Mouse (Mus musculus): ENCODE data around the gene Axdnd1. TPM values are rescaled to one million over a fixed set of nuclear protein-coding genes. Genes with fewer than 3 reads are reported as not detected.
"Not testable (repeated sequence)": the region's sequence is repeated elsewhere in the genome, so short reads cannot be mapped to it uniquely, and the experiment has no call there.

The Axdnd1 gene
- total and polyA plus RNA-seq, 2 experiments from 2014 or later: not detected

DNA sequence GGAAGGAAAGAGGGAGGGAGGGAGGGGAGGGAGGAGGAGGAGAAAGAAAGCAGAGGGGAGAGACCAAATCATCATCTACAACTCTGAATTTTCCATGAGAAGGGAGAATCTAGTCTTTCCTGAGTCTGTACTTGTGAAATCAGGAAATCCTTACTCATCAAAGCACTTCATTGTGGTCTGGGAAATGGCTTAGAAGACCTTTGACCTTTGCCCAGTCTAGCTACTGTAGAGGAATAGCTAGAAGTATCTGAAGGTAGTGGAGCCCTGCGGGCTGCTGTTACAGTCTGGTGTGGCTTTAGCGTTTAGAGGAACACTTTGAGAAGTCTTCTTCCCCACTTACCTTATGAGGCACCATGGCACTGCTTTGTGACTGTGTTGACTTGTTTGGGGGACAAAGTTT is 18.5 kb downstream of the Axdnd1 start:
- H3K4me2 ChIP-seq (ENCODE audit: low read depth, low read length): no peak overlapping the region
- ATAC-seq (ENCODE audit: insufficient read depth, low read depth) (no peak), DNase-seq (ENCODE audit: low spot score) (no peak)
- no peaks in the 10 kb centered on the region; the same call in 1 of the 2 replicates for H3K9me3 ChIP-seq (replicated peaks; ENCODE audit: control insufficient read depth, low read length)
- H3K36me3 ChIP-seq (replicated peaks; ENCODE audit: control insufficient read depth, insufficient read depth, low read length): no peaks in the 10 kb centered on the region
- H3K27me3 ChIP-seq (ENCODE audit: control insufficient read depth, insufficient read depth, low read length): no peaks in the 10 kb centered on the region
- no peak overlapping the region for H3K4me3 ChIP-seq (ENCODE audit: low read depth, low read length)
- H3K27ac ChIP-seq (ENCODE audit: low read depth): no peak overlapping the region
- no peaks in the 10 kb centered on the region for H3K4me1 ChIP-seq (ENCODE audit: control insufficient read depth, insufficient read depth)
- H3K9ac ChIP-seq (replicated peaks; ENCODE audit: low read depth, low read length): no peak overlapping the region
- 43% methylated on average over 2 of the region's 2 CpGs for WGBS
- no peak for TF ChIP-seq CTCF (IDR thresholded peaks at IDR 0.05; ENCODE audit: low read depth)
- no peak for TF ChIP-seq EP300 (IDR thresholded peaks at IDR 0.05; ENCODE audit: low read depth)

DNA sequence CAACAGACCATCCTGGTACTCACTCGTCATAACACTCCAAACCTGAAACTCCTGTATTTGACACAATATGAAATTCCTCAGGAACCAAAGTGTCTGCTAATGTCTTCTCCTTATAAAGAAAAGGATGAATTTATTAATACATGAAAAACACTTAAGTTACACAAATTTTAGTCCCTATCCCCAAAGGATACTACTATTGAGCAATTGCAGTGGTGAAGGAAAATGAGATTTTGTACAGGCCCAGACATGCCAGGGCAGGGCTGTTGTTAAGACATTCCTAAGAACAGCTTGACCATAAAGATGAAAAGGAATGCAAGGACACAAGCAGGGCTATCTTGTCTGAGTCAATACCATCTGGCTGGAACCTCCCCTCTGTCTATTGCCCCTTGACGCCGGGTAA is 20.8 kb downstream of the Axdnd1 start:
- H3K4me1 ChIP-seq (ENCODE audit: control insufficient read depth, insufficient read depth); DNase-seq (ENCODE audit: low spot score); H3K27ac ChIP-seq (ENCODE audit: low read depth); ATAC-seq (ENCODE audit: insufficient read depth, low read depth); H3K36me3 ChIP-seq (replicated peaks; ENCODE audit: control insufficient read depth, insufficient read depth, low read length); H3K4me2 ChIP-seq (ENCODE audit: low read depth, low read length); H3K9ac ChIP-seq (replicated peaks; ENCODE audit: low read depth, low read length); H3K27me3 ChIP-seq (ENCODE audit: control insufficient read depth, insufficient read depth, low read length); H3K4me3 ChIP-seq (ENCODE audit: low read depth, low read length); H3K9me3 ChIP-seq (replicated peaks; ENCODE audit: control insufficient read depth, low read length): not testable (repeated sequence)
- WGBS: 60% methylated on average over 3 of the region's 3 CpGs

DNA sequence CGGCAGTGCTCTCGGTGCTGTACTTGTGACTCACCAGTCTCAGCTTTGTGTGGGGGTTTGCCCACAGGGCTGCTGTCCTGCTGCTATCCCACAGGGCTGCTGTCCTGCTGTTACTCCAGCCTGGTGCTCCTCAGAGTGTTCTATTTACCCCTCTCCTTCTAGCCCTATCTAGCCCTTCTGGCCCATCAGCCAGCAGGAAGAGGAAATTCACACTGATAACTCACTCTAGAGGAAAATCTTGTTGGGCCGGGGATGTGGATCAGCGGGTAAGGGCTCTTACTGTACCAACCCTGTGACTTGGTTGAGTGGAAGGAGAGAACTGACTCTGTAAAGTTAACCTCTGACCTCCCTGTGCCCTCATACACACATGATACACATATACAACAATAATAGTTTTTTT is 27.8 kb downstream of the Axdnd1 start:
- no peak for TF ChIP-seq CTCF (IDR thresholded peaks at IDR 0.05; ENCODE audit: low read depth)
- TF ChIP-seq EP300 (IDR thresholded peaks at IDR 0.05; ENCODE audit: low read depth): no peak

DNA sequence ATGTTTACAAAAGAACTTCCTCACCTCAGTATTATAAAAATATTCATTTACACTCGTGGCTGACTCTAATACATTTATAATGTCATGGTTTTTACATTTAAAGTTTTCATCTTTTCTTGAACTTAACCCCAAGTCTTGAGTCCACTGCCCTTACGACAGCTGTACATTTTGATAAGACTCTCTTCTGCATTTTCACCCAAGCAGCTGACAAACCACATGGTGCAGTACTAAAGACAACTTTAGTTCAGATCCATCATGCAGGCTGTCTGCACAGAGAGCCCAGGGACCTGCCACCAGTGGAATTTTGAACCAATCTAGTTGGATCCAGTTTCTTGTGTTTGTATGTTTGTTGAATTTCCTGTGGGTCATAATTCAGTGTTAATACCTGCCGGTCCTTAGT is 34.1 kb downstream of the Axdnd1 start:
- DNase-seq (ENCODE audit: low spot score): no peak
- Histone ChIP-seq H3K4me3 (ENCODE audit: low read depth, low read length) (no peak overlapping the region), H3K4me1 (ENCODE audit: control insufficient read depth, insufficient read depth) (no peaks in the 10 kb centered on the region), H3K9me3 (replicated peaks; ENCODE audit: control insufficient read depth, low read length) (no peaks in the 10 kb centered on the region), H3K27ac (ENCODE audit: low read depth) (no peak overlapping the region), H3K4me2 (ENCODE audit: low read depth, low read length) (no peak overlapping the region), H3K9ac (replicated peaks; ENCODE audit: low read depth, low read length) (no peak overlapping the region), H3K36me3 (replicated peaks; ENCODE audit: control insufficient read depth, insufficient read depth, low read length) (no peaks in the 10 kb centered on the region), H3K27me3 (ENCODE audit: control insufficient read depth, insufficient read depth, low read length) (no peaks in the 10 kb centered on the region)
- 55% methylated on average over 3 of the region's 3 CpGs for WGBS
- ATAC-seq (ENCODE audit: insufficient read depth, low read depth): no peak
- TF ChIP-seq EP300 (IDR thresholded peaks at IDR 0.05; ENCODE audit: low read depth): no peak
- TF ChIP-seq CTCF (IDR thresholded peaks at IDR 0.05; ENCODE audit: low read depth): no peak

More for the DNA sequence above, 27.8 kb downstream of the Axdnd1 start:
- Histone ChIP-seq H3K4me2 (ENCODE audit: low read depth, low read length) (no peak overlapping the region), H3K27me3 (ENCODE audit: control insufficient read depth, insufficient read depth, low read length) (no peaks in the 10 kb centered on the region), H3K4me3 (ENCODE audit: low read depth, low read length) (no peak overlapping the region), H3K9ac (replicated peaks; ENCODE audit: low read depth, low read length) (no peak overlapping the region), H3K9me3 (replicated peaks; ENCODE audit: control insufficient read depth, low read length) (no peaks in the 10 kb centered on the region), H3K36me3 (replicated peaks; ENCODE audit: control insufficient read depth, insufficient read depth, low read length) (no peaks in the 10 kb centered on the region), H3K4me1 (ENCODE audit: control insufficient read depth, insufficient read depth) (no peaks in the 10 kb centered on the region), H3K27ac (ENCODE audit: low read depth) (no peak overlapping the region)
- no peak for ATAC-seq (ENCODE audit: insufficient read depth, low read depth)
- WGBS: 52% methylated on average over 4 of the region's 4 CpGs
- DNase-seq (ENCODE audit: low spot score): no peak

DNA sequence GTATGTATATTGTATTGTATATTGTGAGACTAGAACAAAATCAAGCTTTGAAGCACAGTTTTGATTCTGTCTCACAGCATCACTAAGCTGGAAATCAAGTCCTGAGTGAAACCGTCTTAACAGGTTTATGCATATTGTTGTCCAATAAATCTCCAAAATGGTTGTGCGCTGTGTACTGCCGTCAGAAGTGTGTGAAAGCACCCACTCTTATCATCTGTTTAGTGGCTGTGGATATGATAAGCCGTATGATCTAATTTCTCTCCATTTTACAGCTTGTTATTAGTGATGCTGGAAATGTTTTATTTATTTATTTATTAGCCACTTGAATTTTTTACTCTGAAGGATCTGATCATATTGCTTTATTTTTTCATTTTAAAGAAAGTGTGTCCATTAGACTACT is 34.7 kb downstream of the Axdnd1 start:
- Histone ChIP-seq H3K9ac (replicated peaks; ENCODE audit: low read depth, low read length) (no peak overlapping the region), H3K4me3 (ENCODE audit: low read depth, low read length) (no peak overlapping the region), H3K27me3 (ENCODE audit: control insufficient read depth, insufficient read depth, low read length) (no peaks in the 10 kb centered on the region), H3K27ac (ENCODE audit: low read depth) (no peak overlapping the region), H3K9me3 (replicated peaks; ENCODE audit: control insufficient read depth, low read length) (no peaks in the 10 kb centered on the region), H3K4me1 (ENCODE audit: control insufficient read depth, insufficient read depth) (no peaks in the 10 kb centered on the region), H3K4me2 (ENCODE audit: low read depth, low read length) (no peak overlapping the region), H3K36me3 (replicated peaks; ENCODE audit: control insufficient read depth, insufficient read depth, low read length) (no peaks in the 10 kb centered on the region)
- DNase-seq (ENCODE audit: low spot score) (no peak), ATAC-seq (ENCODE audit: insufficient read depth, low read depth) (no peak)
- WGBS: 76% methylated on average over 4 of the region's 4 CpGs
- no peak for TF ChIP-seq EP300 (IDR thresholded peaks at IDR 0.05; ENCODE audit: low read depth)
- no peak for TF ChIP-seq CTCF (IDR thresholded peaks at IDR 0.05; ENCODE audit: low read depth)

DNA sequence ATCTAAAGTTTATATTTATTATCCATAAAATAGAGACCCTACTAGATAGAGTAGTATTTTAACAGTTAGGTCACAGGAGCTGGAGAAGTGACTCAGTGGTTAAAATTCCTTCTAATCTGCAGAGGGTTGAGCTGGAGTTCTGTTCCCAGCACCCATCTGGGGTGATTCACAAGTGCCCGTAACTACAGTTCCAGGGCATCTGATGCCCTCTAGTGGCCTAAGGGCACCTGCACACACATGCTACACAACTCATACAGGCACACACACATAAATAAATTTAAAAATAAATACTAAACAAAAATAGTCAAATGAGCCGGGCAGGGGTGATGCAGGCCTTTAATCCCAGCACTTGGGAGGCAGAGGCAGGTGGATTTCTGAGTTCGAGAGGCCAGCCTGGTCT is 39.7 kb downstream of the Axdnd1 start:
- no peak overlapping the region for H3K9ac ChIP-seq (replicated peaks; ENCODE audit: low read depth, low read length)
- H3K36me3 ChIP-seq (replicated peaks; ENCODE audit: control insufficient read depth, insufficient read depth, low read length): no peaks in the 10 kb centered on the region
- no peaks in the 10 kb centered on the region for H3K4me1 ChIP-seq (ENCODE audit: control insufficient read depth, insufficient read depth)
- 71% methylated on average over 3 of the region's 3 CpGs for WGBS
- no peak for TF ChIP-seq CTCF (IDR thresholded peaks at IDR 0.05; ENCODE audit: low read depth)
- TF ChIP-seq EP300 (IDR thresholded peaks at IDR 0.05; ENCODE audit: low read depth): no peak
- DNase-seq (ENCODE audit: low spot score) (no peak), ATAC-seq (ENCODE audit: insufficient read depth, low read depth) (no peak)
- H3K4me3 ChIP-seq (ENCODE audit: low read depth, low read length): no peak overlapping the region
- no peak overlapping the region for H3K27ac ChIP-seq (ENCODE audit: low read depth)
- no peaks in the 10 kb centered on the region for H3K27me3 ChIP-seq (ENCODE audit: control insufficient read depth, insufficient read depth, low read length)
- no peak overlapping the region for H3K4me2 ChIP-seq (ENCODE audit: low read depth, low read length)
- no peaks in the 10 kb centered on the region for H3K9me3 ChIP-seq (replicated peaks; ENCODE audit: control insufficient read depth, low read length)

Data from heart, postnatal 0 days (tissue).